Mouse (Mus musculus): ENCODE results near the gene Igsf9b.

GRCm38 (mm10) chr9:27300698-27301097, 1.7 kb downstream of the Igsf9b start:
- TF ChIP-seq POLR2A (IDR thresholded peaks at IDR 0.05; ENCODE audit: low read depth, low read length) (no peak), CTCF (IDR thresholded peaks at IDR 0.05; ENCODE audit: extremely low read depth, insufficient read length, insufficient replicate concordance, low read depth, low read length) (no peak)
